Comparison of ENCODE assay signal across 27 mouse cellular contexts in the genomic region with DNA sequence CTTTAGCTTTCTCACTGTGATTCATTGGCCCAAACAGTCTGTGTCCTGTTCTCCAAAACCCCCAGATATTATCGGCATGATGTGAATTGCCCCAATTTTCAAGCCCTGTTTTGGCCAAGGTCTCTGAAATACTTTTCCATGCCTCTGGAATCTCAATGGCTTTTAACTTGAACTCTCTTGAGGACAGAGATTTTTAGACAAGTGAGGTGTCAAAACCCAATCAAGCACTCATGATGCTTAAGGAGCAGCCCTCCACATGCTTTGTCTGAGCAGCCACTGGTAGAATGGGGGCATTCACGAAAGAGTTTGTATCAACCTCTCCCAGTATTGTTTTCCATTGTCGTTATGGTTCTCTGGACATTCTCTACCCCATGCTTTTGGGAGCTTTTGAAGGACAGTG. TPM values are rescaled to one million over a fixed set of nuclear protein-coding genes. Genes with fewer than 3 reads are reported as not detected.
DNase-seq lines count a peak whose midpoint lies in the region; ATAC-seq and TF ChIP-seq lines count a peak whose summit lies in the region.
"Had no signal": no experiment of that assay in that cellular context is flagged by ENCODE, and none has a peak within 500 bp of the region (broad histone marks: within the 10 kb centered on the region; RNA-seq: fewer than 3 reads in every experiment).

No protein-coding gene starts in this region.

- no peak for ATAC-seq in kidney, embryonic 14.5 days (ENCODE audit: low FRiP score, low TSS enrichment)
- no peak for ATAC-seq in kidney, postnatal 0 days (replicated peaks; ENCODE audit: low FRiP score, low read depth)
- ATAC-seq: CD4-positive, CD25-positive, alpha-beta regulatory T cell, adult 4 months; forebrain, embryonic 14.5 days; forebrain, postnatal 0 days had no signal

- H3K4me2 ChIP-seq in kidney, embryonic 14.5 days (replicated peaks; ENCODE audit: low read depth, low read length): no peak overlapping the region
- H3K4me2 ChIP-seq in kidney, postnatal 0 days (ENCODE audit: low read length): no peak overlapping the region
- H3K4me2 ChIP-seq: embryonic facial prominence, embryonic 12.5 days; embryonic facial prominence, embryonic 15.5 days; heart, embryonic 12.5 days; heart, embryonic 15.5 days; hindbrain, embryonic 13.5 days had no signal

- H3K36me3 ChIP-seq in kidney, embryonic 14.5 days (ENCODE audit: control insufficient read depth, insufficient read depth, low read length): no peaks in the 10 kb centered on the region
- no peaks in the 10 kb centered on the region for H3K36me3 ChIP-seq in kidney, postnatal 0 days (ENCODE audit: insufficient read depth, low read length)
- H3K36me3 ChIP-seq: embryonic facial prominence, embryonic 12.5 days; embryonic facial prominence, embryonic 15.5 days; heart, embryonic 12.5 days; heart, embryonic 15.5 days; hindbrain, embryonic 10.5 days; hindbrain, embryonic 13.5 days had no signal

- H3K27me3 ChIP-seq in kidney, embryonic 14.5 days (ENCODE audit: control insufficient read depth, insufficient read depth, low read length): no peaks in the 10 kb centered on the region
- H3K27me3 ChIP-seq in kidney, postnatal 0 days (ENCODE audit: insufficient read depth, low read length): no peaks in the 10 kb centered on the region
- H3K27me3 ChIP-seq: embryonic facial prominence, embryonic 12.5 days; embryonic facial prominence, embryonic 15.5 days; heart, embryonic 15.5 days; hindbrain, embryonic 13.5 days had no signal

- no peaks in the 10 kb centered on the region for H3K4me1 ChIP-seq in kidney, embryonic 14.5 days (ENCODE audit: control insufficient read depth, insufficient read depth, low read length)
- H3K4me1 ChIP-seq in kidney, postnatal 0 days (replicated peaks; ENCODE audit: insufficient read depth, low read length): peaks cover 30% of the 10 kb centered on the region
- H3K4me1 ChIP-seq: embryonic facial prominence, embryonic 12.5 days; hindbrain, embryonic 10.5 days had no signal

- H3K27ac ChIP-seq in kidney, embryonic 14.5 days (ENCODE audit: low read depth, low read length): no peak overlapping the region
- H3K27ac ChIP-seq in kidney, postnatal 0 days: peak overlapping the region; percentile 85
- H3K27ac ChIP-seq: embryonic facial prominence, embryonic 12.5 days; embryonic facial prominence, embryonic 15.5 days; gastrocnemius, adult 2 months; heart, embryonic 15.5 days; hindbrain, embryonic 10.5 days; hindbrain, embryonic 13.5 days had no signal

- DNase-seq in kidney, adult 9 months: peak; percentile 17
- DNase-seq in kidney, postnatal 0 days (ENCODE audit: low spot score): no peak
- no peak for DNase-seq in kidney, postnatal 10 days
- DNase-seq in lung, postnatal 10 days: peak; percentile 13
- no peak for DNase-seq in lung, postnatal 4 days
- no peak for DNase-seq in heart, adult 9 months (ENCODE audit: low spot score in 2 of 2)
- DNase-seq: adrenal gland, adult 2 months; adrenal gland, postnatal 14 days; cerebellum, adult 11 months; cerebellum, adult 2 months; cerebellum, adult 9-11 months; cerebellum, postnatal 25 days; forebrain, postnatal 0 days; gastrocnemius, adult 2 months; gastrocnemius, postnatal 14 days; heart, adult 11 months; heart, postnatal 10 days; heart, postnatal 36 days had no signal

- H3K9me3 ChIP-seq in kidney, embryonic 14.5 days (ENCODE audit: control insufficient read depth, low read length): no peaks in the 10 kb centered on the region
- no peaks in the 10 kb centered on the region for H3K9me3 ChIP-seq in kidney, postnatal 0 days (replicated peaks; ENCODE audit: low read length)
- H3K9me3 ChIP-seq: embryonic facial prominence, embryonic 12.5 days; embryonic facial prominence, embryonic 15.5 days; heart, embryonic 12.5 days; heart, embryonic 15.5 days; hindbrain, embryonic 10.5 days; hindbrain, embryonic 13.5 days had no signal

- 74% methylated on average over 3 of the region's 3 CpGs for WGBS in kidney, embryonic 14.5 days
- WGBS in kidney, postnatal 0 days: 66% methylated on average over 3 of the region's 3 CpGs

- no peak for TF ChIP-seq CTCF in kidney, postnatal 0 days (IDR thresholded peaks at IDR 0.05; ENCODE audit: low read depth)

- no peak overlapping the region for H3K4me3 ChIP-seq in kidney, embryonic 14.5 days (ENCODE audit: low read length)
- no peak overlapping the region for H3K4me3 ChIP-seq in kidney, postnatal 0 days (replicated peaks; ENCODE audit: low read depth, low read length)
- H3K4me3 ChIP-seq: embryonic facial prominence, embryonic 12.5 days; embryonic facial prominence, embryonic 15.5 days; gastrocnemius, adult 2 months; heart, embryonic 12.5 days; heart, embryonic 15.5 days; hindbrain, embryonic 10.5 days; hindbrain, embryonic 13.5 days had no signal

- H3K9ac ChIP-seq in kidney, embryonic 14.5 days (ENCODE audit: low read depth, low read length): no peak overlapping the region
- no peak overlapping the region for H3K9ac ChIP-seq in kidney, postnatal 0 days (ENCODE audit: low read depth, low read length)
- H3K9ac ChIP-seq: embryonic facial prominence, embryonic 12.5 days; embryonic facial prominence, embryonic 15.5 days; forebrain, postnatal 0 days; heart, embryonic 12.5 days; heart, embryonic 15.5 days; hindbrain, embryonic 13.5 days had no signal

RNA-seq across cellular contexts. Expression of a gene that starts 9.2 kb away (rescaled TPM):
- polyA plus RNA-seq in kidney, embryonic 14.5 days (2014; fragmentation: Nextera tagmentation; extraction: Ambion mirVana): 11.3 and 17.8 TPM in 2 replicates
- polyA plus RNA-seq in kidney, postnatal 0 days (2015; fragmentation: Nextera tagmentation; extraction: Ambion mirVana): 52.1 and 53.3 TPM in 2 replicates
- polyA plus RNA-seq: CD4-positive, CD25-positive, alpha-beta regulatory T cell, adult 4 months had no signal

Comparison
In these comparisons a context has a peak if more than half of its experiments do, and no peak if none do; other contexts are left out.
1. DNase-seq: peak in kidney, adult 9 months (single experiment) and lung, postnatal 10 days (single experiment); none in kidney, postnatal 0 days (single experiment), kidney, postnatal 10 days (single experiment), lung, postnatal 4 days (0 of 2) and heart, adult 9 months (0 of 2).